Mouse (Mus musculus) frontal cortex, postnatal 14 days (tissue): ENCODE measurements around the gene Olfr623.

Source experiments
- DNase-seq, 2 experiments: peaks; one replicate each; pipeline ENCODE4 v3.0.0; 2022; ENCODE audit warnings: low spot score in 2 of 2

Gene Olfr623

GRCm38 (mm10) chr7:103663598-103663997 is at the start of gene Olfr623:
Olfr623 (minus strand) TSS chr7:103663698.
- DNase-seq = no peak

DNA sequence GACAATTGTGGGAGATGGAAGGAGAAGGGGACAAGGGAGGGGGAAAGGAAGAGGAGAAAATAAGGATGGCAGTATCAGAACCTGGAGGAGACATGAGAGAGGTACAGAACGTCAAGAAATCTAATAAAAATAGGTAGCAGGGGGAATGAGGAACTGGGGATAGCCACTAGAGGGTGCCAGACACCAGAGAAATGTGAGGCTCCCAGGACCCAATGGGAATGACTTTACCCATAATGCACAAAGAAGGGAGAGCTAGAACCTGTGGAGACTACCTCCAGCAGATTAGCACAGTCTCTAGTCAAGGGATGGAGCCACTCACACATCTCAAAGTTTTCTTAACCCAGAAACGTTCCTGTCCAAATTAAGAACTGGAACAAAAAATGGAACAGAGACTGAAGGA is 48.5 kb upstream of the Olfr623 start:
- no peak for DNase-seq

GRCm38 (mm10) chr7:103699469-103699868 is 36.0 kb upstream of the Olfr623 start:
- no peak for DNase-seq

- DNase-seq = no peak
Observed at GRCm38 (mm10) chr7:103682420-103682819, 18.9 kb upstream of the Olfr623 start, which contains the start of gene Olfr625-ps1. Olfr625-ps1 (plus strand) TSS chr7:103682720.

- no peak for DNase-seq
Observed at GRCm38 (mm10) chr7:103671091-103671490, 7.6 kb upstream of the Olfr623 start, which contains the start of gene Olfr624. Olfr624 (minus strand) TSS chr7:103671191.

DNA sequence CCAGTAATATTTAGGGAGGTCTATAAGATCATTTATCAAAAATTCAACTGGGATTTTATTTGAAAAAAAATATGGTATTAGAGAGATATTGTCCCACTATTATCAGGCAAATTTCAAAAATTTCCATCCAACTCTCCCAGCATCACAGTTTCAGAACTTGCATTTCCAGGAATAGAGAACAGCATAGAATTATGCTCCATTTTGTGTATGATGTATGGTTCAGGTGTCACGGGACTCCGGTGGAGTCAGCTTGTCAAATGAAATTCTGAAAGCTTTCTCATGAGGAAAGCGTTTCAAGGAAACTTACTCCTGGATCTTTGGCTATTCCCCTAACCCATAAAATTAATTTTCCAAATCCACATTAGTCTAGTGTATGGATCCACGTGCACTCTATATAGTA is 19.4 kb downstream of the Olfr623 start:
- no peak for DNase-seq

DNA sequence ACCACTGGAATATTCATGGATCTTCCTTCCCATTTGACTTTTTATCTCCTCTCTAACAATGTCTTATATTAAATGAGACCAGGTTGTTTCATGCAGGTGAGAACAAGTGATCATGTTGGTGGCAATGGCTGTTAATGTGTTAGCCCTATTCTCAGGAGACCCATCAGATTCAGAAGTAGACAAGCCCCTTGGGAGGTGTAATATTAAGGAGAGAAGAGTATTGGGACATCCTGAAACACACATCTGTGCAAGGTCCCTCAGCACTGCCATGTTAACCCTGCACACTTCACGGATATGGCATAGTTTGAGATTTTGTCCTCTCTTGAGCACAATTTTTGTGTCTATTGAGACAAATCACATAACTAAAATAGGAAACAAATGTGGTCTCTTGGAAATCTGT is 20.9 kb downstream of the Olfr623 start, which contains the start of gene Olfr622:
Gene Olfr622 (minus strand): TSS at position 101 of the 400 bp plus-strand sequence.
- no peak for DNase-seq

GRCm38 (mm10) chr7:103636795-103637194 is 26.7 kb downstream of the Olfr623 start:
- no peak for DNase-seq

DNA sequence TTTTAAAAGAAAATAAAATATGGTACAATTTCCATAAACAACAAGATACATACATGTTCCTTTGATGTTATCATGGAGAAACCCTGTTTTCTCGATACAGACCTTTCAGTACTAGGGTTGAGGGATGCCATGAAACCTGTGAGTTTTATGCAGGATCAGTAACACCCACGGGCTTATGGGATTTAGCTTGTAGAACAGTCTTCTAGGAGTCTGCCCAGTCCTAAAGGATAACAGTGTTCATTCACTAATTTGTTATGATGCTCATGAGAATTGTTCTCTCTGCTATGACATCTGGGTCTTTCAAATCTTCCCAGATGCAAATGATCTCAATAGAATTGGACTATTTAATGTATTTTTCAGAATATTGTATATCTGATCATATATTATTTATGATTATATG is 51.1 kb downstream of the Olfr623 start, which contains the start of gene Olfr620:
Gene Olfr620 (minus strand): TSS at position 101 of the 400 bp plus-strand sequence.
- no peak for DNase-seq
